Comparison of ENCODE assay signal across 19 mouse cellular contexts in genomic region chr2:91876000-91876805, GRCm38 (mm10). TPM values are rescaled to one million over a fixed set of nuclear protein-coding genes. Genes with fewer than 3 reads are reported as not detected.
DNase-seq lines count a peak whose midpoint lies in the region; ATAC-seq and TF ChIP-seq lines count a peak whose summit lies in the region.
"Had no signal": no experiment of that assay in that cellular context is flagged by ENCODE, and none has a peak within 500 bp of the region (broad histone marks: within the 10 kb centered on the region; RNA-seq: fewer than 3 reads in every experiment).

No protein-coding gene starts in this region.

- TF ChIP-seq CTCF in left cerebral cortex, adult 2 months (IDR thresholded peaks at IDR 0.05), result no peak
- TF ChIP-seq CTCF in thymus, adult 2 months (IDR thresholded peaks at IDR 0.05; ENCODE audit: borderline replicate concordance, control insufficient read depth, extremely low read depth, insufficient read depth, low read length, poor library complexity), result no peak

- no peak overlapping the region for H3K4me3 ChIP-seq in left cerebral cortex, adult 2 months
- H3K4me3 ChIP-seq in thymus, adult 2 months (ENCODE audit: control insufficient read depth, insufficient read depth, low read length), result no peak overlapping the region
- H3K4me3 ChIP-seq in hindbrain, embryonic 14.5 days (replicated peaks; ENCODE audit: low read length), result no peak overlapping the region
- H3K4me3 ChIP-seq: forebrain, embryonic 10.5 days; kidney, embryonic 15.5 days had no signal

- no peak for ATAC-seq in hindbrain, embryonic 14.5 days (ENCODE audit: low FRiP score)
- ATAC-seq: hindbrain, postnatal 0 days had no signal

- no peak overlapping the region for H3K4me2 ChIP-seq in hindbrain, embryonic 14.5 days (replicated peaks)
- H3K4me2 ChIP-seq: kidney, embryonic 15.5 days had no signal

- peak overlapping the region; percentile 24; the same call in 1 of the 2 replicates for H3K27ac ChIP-seq in left cerebral cortex, adult 2 months
- H3K27ac ChIP-seq in thymus, adult 2 months (ENCODE audit: control insufficient read depth, insufficient read depth, low read length), result no peak overlapping the region
- no peak overlapping the region for H3K27ac ChIP-seq in hindbrain, embryonic 14.5 days
- H3K27ac ChIP-seq: forebrain, embryonic 10.5 days; hindbrain, postnatal 0 days; kidney, embryonic 15.5 days had no signal

- no peaks in the 10 kb centered on the region for H3K9me3 ChIP-seq in hindbrain, embryonic 14.5 days (ENCODE audit: control insufficient read depth, low read length)
- H3K9me3 ChIP-seq: forebrain, embryonic 10.5 days; kidney, embryonic 15.5 days had no signal

- H3K4me1 ChIP-seq in thymus, adult 2 months (replicated peaks; ENCODE audit: control insufficient read depth, insufficient read depth, low read length), result peaks cover 4% of the 10 kb centered on the region; the same call in 1 of the 2 replicates
- no peaks in the 10 kb centered on the region; the same call in 1 of the 2 replicates for H3K4me1 ChIP-seq in hindbrain, embryonic 14.5 days (replicated peaks; ENCODE audit: control insufficient read depth, insufficient read depth, low read length)
- H3K4me1 ChIP-seq: kidney, embryonic 15.5 days had no signal

- no peak for DNase-seq in left cerebral cortex, adult 2 months (ENCODE audit: extremely low spot score in 1 of 2, low spot score in 2 of 2)
- DNase-seq in left cerebral cortex, postnatal 14 days (ENCODE audit: low spot score in 2 of 2), result no peak
- DNase-seq in thymus, postnatal 0 days (ENCODE audit: low spot score), result peak; percentile 28
- no peak for DNase-seq in thymus, adult 2 months
- DNase-seq in induced T-regulatory cell, adult 2 months (ENCODE audit: low read depth), result peak; percentile 80
- DNase-seq in naive thymus-derived CD4-positive, alpha-beta T cell, adult 2 months (ENCODE audit: low read depth), result peak; percentile 77
- DNase-seq in hindbrain, embryonic 14.5 days (ENCODE audit: low spot score), result no peak
- DNase-seq in ovary, postnatal 10 days (ENCODE audit: low spot score), result no peak
- DNase-seq: adrenal gland, postnatal 14 days; cerebellum, postnatal 14 days; left cerebral cortex, postnatal 4 days; right cerebral cortex, adult 18-20 months had no signal

- 20% methylated on average over 9 of the region's 9 CpGs for WGBS in thymus, adult 2 months
- 91% methylated on average over 9 of the region's 9 CpGs for WGBS in hindbrain, embryonic 14.5 days

- no peaks in the 10 kb centered on the region for H3K27me3 ChIP-seq in thymus, adult 2 months (ENCODE audit: control insufficient read depth, insufficient read depth, low read length)
- H3K27me3 ChIP-seq in hindbrain, embryonic 14.5 days (ENCODE audit: control insufficient read depth, insufficient read depth, low read length), result no peaks in the 10 kb centered on the region
- H3K27me3 ChIP-seq: kidney, embryonic 15.5 days had no signal

- intact Hi-C loops in left cerebral cortex, adult 2 months (cut with DNase I), result no loop called here
- intact Hi-C loops in left cerebral cortex, postnatal 14 days (cut with DNase I), result no loop called here

- H3K9ac ChIP-seq in hindbrain, embryonic 14.5 days, result no peak overlapping the region
- H3K9ac ChIP-seq: kidney, embryonic 15.5 days had no signal

- no peak for TF ChIP-seq POLR2A in thymus, adult 2 months (IDR thresholded peaks at IDR 0.05; ENCODE audit: control insufficient read depth, extremely low read depth, insufficient read depth, low read length, poor library complexity)

- no peaks in the 10 kb centered on the region for H3K36me3 ChIP-seq in thymus, adult 2 months (ENCODE audit: control insufficient read depth, insufficient read depth, low read length)
- H3K36me3 ChIP-seq in hindbrain, embryonic 14.5 days (replicated peaks; ENCODE audit: control insufficient read depth, insufficient read depth), result peaks cover 16% of the 10 kb centered on the region

RNA-seq across cellular contexts. Expression of gene Chrm4, which starts 50.8 kb away (rescaled TPM):
- total RNA-seq in left cerebral cortex, adult 2 months (2021), result 10 to 100 TPM; 47.9 to 59.9 TPM
- total RNA-seq in left cerebral cortex, postnatal 14 days (2021), result 10 to 100 TPM; 37.3 to 42.0 TPM
- polyA plus RNA-seq in thymus, postnatal 0 days (2015; fragmentation: Nextera tagmentation; extraction: Ambion mirVana), result 0.09 and 0.12 TPM in 2 replicates
- 0.80 and 0.87 TPM in 2 replicates for polyA plus RNA-seq in thymus, adult 2 months (2012; rRNA removed)
- polyA plus RNA-seq in hindbrain, embryonic 14.5 days (2014; fragmentation: Nextera tagmentation; extraction: Ambion mirVana), result 0.52 and 0.67 TPM in 2 replicates
- total RNA-seq: heart, adult 8-10 months; heart, postnatal 25 days; monocyte, adult 5-6 weeks; neutrophil, adult 5-6 weeks had no signal

RNA-seq across cellular contexts. Expression of gene Mdk, which starts 55.9 kb away (rescaled TPM):
- total RNA-seq in left cerebral cortex, adult 2 months (2021), result 10 to 100 TPM; 16.5 to 21.5 TPM
- 10 to 100 TPM; 24.9 to 26.3 TPM for total RNA-seq in left cerebral cortex, postnatal 14 days (2021)
- polyA plus RNA-seq in thymus, postnatal 0 days (2015; fragmentation: Nextera tagmentation; extraction: Ambion mirVana), result 118 and 153 TPM in 2 replicates
- polyA plus RNA-seq in thymus, adult 2 months (2012; rRNA removed), result 12.0 and 17.7 TPM in 2 replicates
- 154 and 171 TPM in 2 replicates for polyA plus RNA-seq in hindbrain, embryonic 14.5 days (2014; fragmentation: Nextera tagmentation; extraction: Ambion mirVana)
- total RNA-seq: monocyte, adult 5-6 weeks had no signal

Comparison
In these comparisons a context has a peak if more than half of its experiments do, and no peak if none do; other contexts are left out.
1. DNase-seq: peak in thymus, postnatal 0 days (single experiment), induced T-regulatory cell, adult 2 months (single experiment) and naive thymus-derived CD4-positive, alpha-beta T cell, adult 2 months (single experiment); none in left cerebral cortex, adult 2 months (0 of 2), left cerebral cortex, postnatal 14 days (0 of 2), thymus, adult 2 months (single experiment), hindbrain, embryonic 14.5 days (single experiment) and ovary, postnatal 10 days (single experiment).